Comparison of ENCODE assay signal across 10 mouse cellular contexts in the genomic region with DNA sequence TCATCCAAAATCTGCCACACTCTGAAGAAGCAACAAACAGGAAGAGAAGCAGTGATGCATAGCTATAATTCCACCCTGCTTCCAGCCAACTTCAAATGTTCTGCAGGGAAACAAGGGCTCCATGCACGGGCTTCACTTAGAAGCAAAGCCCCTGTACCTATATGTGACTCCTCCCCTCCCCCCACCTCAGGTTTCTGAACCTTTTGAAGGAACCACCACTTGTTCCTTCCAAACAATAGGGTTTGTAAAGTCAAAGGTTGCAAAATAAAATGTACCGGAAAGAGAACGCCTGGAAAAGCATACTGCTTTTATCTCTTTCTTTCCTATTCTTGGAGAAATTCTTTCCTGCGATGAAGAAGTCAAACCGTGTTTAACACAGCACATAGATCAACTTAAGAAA. TPM values are rescaled to one million over a fixed set of nuclear protein-coding genes. Genes with fewer than 3 reads are reported as not detected.
DNase-seq lines count a peak whose midpoint lies in the region; ATAC-seq and TF ChIP-seq lines count a peak whose summit lies in the region.
"Had no signal": no experiment of that assay in that cellular context is flagged by ENCODE, and none has a peak within 500 bp of the region (broad histone marks: within the 10 kb centered on the region; RNA-seq: fewer than 3 reads in every experiment).

No protein-coding gene starts in this region.

- no peaks in the 10 kb centered on the region for H3K27me3 ChIP-seq in kidney, postnatal 0 days (ENCODE audit: insufficient read depth, low read length)
- H3K27me3 ChIP-seq in hindbrain, embryonic 14.5 days (ENCODE audit: control insufficient read depth, insufficient read depth, low read length), result no peaks in the 10 kb centered on the region
- no peaks in the 10 kb centered on the region for H3K27me3 ChIP-seq in midbrain, postnatal 0 days (ENCODE audit: insufficient read depth, low read length)

- no peak for TF ChIP-seq POLR2A in lung, adult 2 months (IDR thresholded peaks at IDR 0.05; ENCODE audit: borderline replicate concordance, extremely low read depth, low read depth, low read length)

- DNase-seq in cerebellum, postnatal 10 days, result peak; percentile 38 to 44
- DNase-seq in cerebellum, adult 11-12 months, result no peak
- no peak for DNase-seq in kidney, postnatal 0 days (ENCODE audit: low spot score)
- DNase-seq in kidney, adult 11 months, result no peak
- no peak for DNase-seq in hindbrain, embryonic 14.5 days (ENCODE audit: low spot score)
- DNase-seq in midbrain, postnatal 0 days (ENCODE audit: low spot score), result no peak
- DNase-seq in lung, adult 2 months, result no peak
- DNase-seq: liver, postnatal 0 days had no signal

- H3K4me2 ChIP-seq in kidney, postnatal 0 days (ENCODE audit: low read length), result peak overlapping the region; percentile 16; the same call in 1 of the 2 replicates
- H3K4me2 ChIP-seq in hindbrain, embryonic 14.5 days (replicated peaks), result peak overlapping the region; percentile 46
- H3K4me2 ChIP-seq in midbrain, postnatal 0 days (ENCODE audit: low read depth, low read length, poor library complexity, severe bottlenecking), result peak overlapping the region; percentile 23; the same call in 1 of the 2 replicates

- H3K27ac ChIP-seq in kidney, postnatal 0 days, result no peak overlapping the region
- H3K27ac ChIP-seq in hindbrain, embryonic 14.5 days, result no peak overlapping the region
- no peak overlapping the region for H3K27ac ChIP-seq in midbrain, postnatal 0 days (ENCODE audit: low read depth, low read length)

- H3K4me3 ChIP-seq in kidney, postnatal 0 days (replicated peaks; ENCODE audit: low read depth, low read length), result no peak overlapping the region
- peak overlapping the region; percentile 16 for H3K4me3 ChIP-seq in hindbrain, embryonic 14.5 days (replicated peaks; ENCODE audit: low read length)
- H3K4me3 ChIP-seq in midbrain, postnatal 0 days (ENCODE audit: low read depth, low read length), result 0 out of 2 replicates have a peak overlapping the region, but pooled peaks have one; percentile 2
- H3K4me3 ChIP-seq in lung, adult 2 months (replicated peaks; ENCODE audit: extremely low read depth, low read depth, low read length), result no peak overlapping the region

- no peak for TF ChIP-seq CTCF in kidney, postnatal 0 days (IDR thresholded peaks at IDR 0.05; ENCODE audit: low read depth)
- TF ChIP-seq CTCF in midbrain, postnatal 0 days (IDR thresholded peaks at IDR 0.05), result no peak
- TF ChIP-seq CTCF in lung, adult 2 months (IDR thresholded peaks at IDR 0.05; ENCODE audit: insufficient read depth, low read length), result no peak

- 24% methylated on average over 5 of the region's 5 CpGs for WGBS in kidney, postnatal 0 days
- WGBS in hindbrain, embryonic 14.5 days, result 9% methylated on average over 5 of the region's 5 CpGs
- whole genome bisulfite sequencing in midbrain, postnatal 0 days, result 19% methylated on average over 5 of the region's 5 CpGs
- WGBS in lung, adult 2 months, result 35% methylated on average over 5 of the region's 5 CpGs

- H3K9me3 ChIP-seq in kidney, postnatal 0 days (replicated peaks; ENCODE audit: low read length), result no peaks in the 10 kb centered on the region
- no peaks in the 10 kb centered on the region for H3K9me3 ChIP-seq in hindbrain, embryonic 14.5 days (ENCODE audit: control insufficient read depth, low read length)
- H3K9me3 ChIP-seq in midbrain, postnatal 0 days (ENCODE audit: low read length), result no peaks in the 10 kb centered on the region

- H3K36me3 ChIP-seq in kidney, postnatal 0 days (ENCODE audit: insufficient read depth, low read length), result no peaks in the 10 kb centered on the region
- H3K36me3 ChIP-seq in hindbrain, embryonic 14.5 days (replicated peaks; ENCODE audit: control insufficient read depth, insufficient read depth), result no peaks in the 10 kb centered on the region
- H3K36me3 ChIP-seq in midbrain, postnatal 0 days (ENCODE audit: insufficient read depth, low read length), result no peaks in the 10 kb centered on the region

- H3K9ac ChIP-seq in kidney, postnatal 0 days (ENCODE audit: low read depth, low read length), result no peak overlapping the region
- H3K9ac ChIP-seq in hindbrain, embryonic 14.5 days, result peak overlapping the region; percentile 21; the same call in 1 of the 2 replicates
- no peak overlapping the region for H3K9ac ChIP-seq in midbrain, postnatal 0 days (replicated peaks; ENCODE audit: low read length, poor library complexity, severe bottlenecking)
- H3K9ac ChIP-seq: liver, postnatal 0 days had no signal

- no peaks in the 10 kb centered on the region for H3K4me1 ChIP-seq in kidney, postnatal 0 days (replicated peaks; ENCODE audit: insufficient read depth, low read length)
- peaks cover 18% of the 10 kb centered on the region for H3K4me1 ChIP-seq in hindbrain, embryonic 14.5 days (replicated peaks; ENCODE audit: control insufficient read depth, insufficient read depth, low read length)
- H3K4me1 ChIP-seq in midbrain, postnatal 0 days (ENCODE audit: insufficient read depth, low read length), result peaks cover 4% of the 10 kb centered on the region; the same call in 1 of the 2 replicates
- H3K4me1 ChIP-seq in lung, adult 2 months (ENCODE audit: control insufficient read depth, insufficient read depth, low read length), result no peaks in the 10 kb centered on the region

- no peak for ATAC-seq in kidney, postnatal 0 days (replicated peaks; ENCODE audit: low FRiP score, low read depth)
- ATAC-seq in hindbrain, embryonic 14.5 days (ENCODE audit: low FRiP score), result no peak
- no peak for ATAC-seq in midbrain, postnatal 0 days (ENCODE audit: low FRiP score)
- ATAC-seq in granulocyte monocyte progenitor cell, adult 5-6 weeks (replicated peaks; ENCODE audit: poor library complexity, severe bottlenecking), result no peak
- ATAC-seq: intestine, postnatal 0 days; liver, postnatal 0 days had no signal

RNA-seq across cellular contexts. Expression of gene Dach1, which starts 2.3 kb away (rescaled TPM):
- polyA plus RNA-seq in kidney, postnatal 0 days (2015; fragmentation: Nextera tagmentation; extraction: Ambion mirVana), result 18.2 and 18.4 TPM in 2 replicates
- polyA plus RNA-seq in hindbrain, embryonic 14.5 days (2014; fragmentation: Nextera tagmentation; extraction: Ambion mirVana), result 23.5 and 24.7 TPM in 2 replicates
- 14.5 and 15.1 TPM in 2 replicates for total RNA-seq in midbrain, postnatal 0 days (2014; rRNA removed)
- 5.7 and 6.4 TPM in 2 replicates for polyA plus RNA-seq in midbrain, postnatal 0 days (2015; fragmentation: Nextera tagmentation; extraction: Ambion mirVana)
- 7.1 and 8.9 TPM in 2 replicates for polyA plus RNA-seq in lung, adult 2 months (2012; rRNA removed)
- 12.9 and 16.9 TPM in 2 replicates for total RNA-seq in granulocyte monocyte progenitor cell, adult 5-6 weeks (2014; fragmentation: Nextera tagmentation)
- total RNA-seq in granulocyte monocyte progenitor cell, adult 5-6 weeks (2017), result 7.1 and 9.9 TPM in 2 replicates

Comparison
In these comparisons a context has a peak if more than half of its experiments do, and no peak if none do; other contexts are left out.
1. DNase-seq: peak in cerebellum, postnatal 10 days (2 of 2); none in cerebellum, adult 11-12 months (single experiment), kidney, postnatal 0 days (single experiment), kidney, adult 11 months (single experiment), hindbrain, embryonic 14.5 days (single experiment), midbrain, postnatal 0 days (single experiment) and lung, adult 2 months (single experiment).
2. H3K4me3 ChIP-seq: peak in hindbrain, embryonic 14.5 days (single experiment) and midbrain, postnatal 0 days (single experiment); none in kidney, postnatal 0 days (single experiment) and lung, adult 2 months (single experiment).
3. Peak in every context shown above with its lines, with median percentiles within 50 percentile points of each other: H3K4me2 ChIP-seq.